Mouse (Mus musculus) midbrain, postnatal 0 days (tissue): ENCODE results near the gene Susd6. TPM values are rescaled to one million over a fixed set of nuclear protein-coding genes. Genes with fewer than 3 reads are reported as not detected.

Source experiments
- ATAC-seq: fragments of 200-750 bp; cut with Nextera tagmentation; 2 replicates; pipeline ENCODE4 v1.8.0; 2017; ENCODE audit warnings: moderate number of reproducible peaks, mild to moderate bottlenecking, moderate TSS enrichment, moderate library complexity; ENCODE audit not compliant: low FRiP score
- DNase-seq: peaks from one replicate; pipeline ENCODE4 v3.0.0-alpha.2; 2015; ENCODE audit warnings: low spot score
- H3K27ac ChIP-seq: fragments of 300-500 bp; sonication (generic); 2 replicates; pipeline ENCODE4 v1.5.1; 2014; ENCODE audit warnings: low read depth, mild to moderate bottlenecking, low read length, mixed read lengths
- H3K27me3 ChIP-seq: fragments of 300-500 bp; sonication (generic); 2 replicates; pipeline ENCODE4 v1.6.1; 2014; ENCODE audit warnings: low read length, control low read depth, mixed read lengths; ENCODE audit not compliant: insufficient read depth
- H3K36me3 ChIP-seq: fragments of 300-500 bp; sonication (generic); 2 replicates; pipeline ENCODE4 v1.6.1; 2014; ENCODE audit warnings: low read length, control low read depth, mixed read lengths; ENCODE audit not compliant: insufficient read depth
- H3K4me1 ChIP-seq: fragments of 300-500 bp; sonication (generic); 2 replicates; pipeline ENCODE4 v1.6.1; 2014; ENCODE audit warnings: mild to moderate bottlenecking, control low read depth, antibody characterized with exemption, low read length, mixed read lengths; ENCODE audit not compliant: insufficient read depth
- H3K4me2 ChIP-seq: fragments of 300-500 bp; sonication (generic); 2 replicates; pipeline ENCODE4 v1.6.1; 2014; ENCODE audit warnings: low read depth, mild to moderate bottlenecking, low read length, mixed read lengths; ENCODE audit not compliant: poor library complexity, severe bottlenecking
- H3K4me3 ChIP-seq: fragments of 300-500 bp; sonication (generic); 2 replicates; pipeline ENCODE4 v1.5.1; 2014; ENCODE audit warnings: low read depth, mild to moderate bottlenecking, low read length, moderate library complexity
- H3K9ac ChIP-seq: fragments of 300-500 bp; sonication (generic); replicated peaks from 2 replicates; pipeline ENCODE4 v1.6.1; 2014; ENCODE audit warnings: mild to moderate bottlenecking, low read length, moderate library complexity, mixed read lengths; ENCODE audit not compliant: poor library complexity, severe bottlenecking
- H3K9me3 ChIP-seq: fragments of 300-500 bp; sonication (generic); 2 replicates; pipeline ENCODE4 v1.6.1; 2016; ENCODE audit warnings: low read length, control low read depth
- CTCF ChIP-seq: IDR thresholded peaks from 2 replicates; pipeline ENCODE4 v1.5.1; 2016; ENCODE audit warnings: antibody characterized with exemption, mild to moderate bottlenecking
- WGBS: fragments of 180-500 bp; shearing (Covaris S2); extraction: QIAGEN DNeasy Blood & Tissue Kit; methylation state at CpG from one replicate; pipeline ENCODE4 v1.1.7; 2014; 5-methylcytosine and 5-hydroxymethylcytosine counted together
- polyA plus RNA-seq: library from polyadenylated mRNA; unstranded; fragments of >200 nt; fragmentation: Nextera tagmentation; extraction: Ambion mirVana; gene quantifications from 2 replicates; pipeline ENCODE4 v1.2.1, GENCODE M21; 2015
- total RNA-seq: library from RNA; depleted of rRNA; stranded (reverse); fragments of >200 nt; gene quantifications from 2 replicates; pipeline ENCODE4 v1.2.3, GENCODE M21; 2014; rRNA removed

Gene Susd6
- total RNA-seq (17.3 and 22.5 TPM in 2 replicates), polyA plus RNA-seq (6.4 and 7.4 TPM in 2 replicates)

DNA sequence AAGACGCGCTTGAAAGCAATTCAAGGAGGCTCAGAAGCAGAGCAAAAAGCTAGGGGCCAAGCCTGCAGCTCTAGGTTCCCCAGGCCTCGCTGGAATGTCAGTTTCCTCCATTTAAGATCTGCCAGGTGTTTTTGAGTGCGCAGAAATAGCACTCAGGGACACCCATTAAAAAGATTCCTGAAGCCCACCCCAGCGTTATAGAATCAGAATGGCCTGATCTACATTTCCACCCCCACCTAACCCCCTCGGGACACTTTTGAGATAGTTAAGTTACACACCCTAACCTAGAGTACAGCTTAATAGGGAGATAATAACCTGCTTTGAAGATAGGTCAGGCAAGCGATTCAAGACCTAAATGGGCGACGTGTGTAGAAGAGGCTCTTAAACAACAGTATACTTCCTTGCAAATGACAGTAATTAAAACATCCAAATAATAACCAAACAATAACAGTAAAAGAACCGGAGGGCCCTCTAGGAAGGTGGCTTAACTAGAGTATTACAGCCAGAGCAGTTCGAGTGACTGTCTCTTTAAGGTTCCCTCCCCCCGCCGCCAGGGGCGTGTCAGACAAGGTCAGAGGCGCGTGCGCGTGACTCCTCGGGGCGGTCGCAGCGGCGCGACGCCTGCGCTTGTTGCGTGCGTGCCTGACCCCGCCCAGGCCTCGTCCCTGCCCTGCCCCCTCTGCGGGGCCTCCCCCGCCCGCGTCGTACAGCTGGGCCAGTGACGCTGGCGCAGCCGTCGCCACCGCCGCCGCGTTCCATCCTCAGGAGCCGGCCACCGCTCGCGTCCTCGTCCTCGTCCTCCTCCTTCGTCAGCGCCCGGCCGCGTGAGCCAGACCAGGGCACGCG lies at the start of gene Susd6:
Susd6 (plus strand) TSS at position 662 of the 846 bp plus-strand sequence.
- 3% methylated on average over 42 of the region's 56 CpGs for WGBS
- Histone ChIP-seq H3K4me2 (peak within 1 kb of the TSS; percentile 71), H3K4me3 (peak within 1 kb of the TSS; percentile 93), H3K27me3 (no peaks in the 10 kb centered on the region), H3K36me3 (no peaks in the 10 kb centered on the region), H3K9me3 (no peaks in the 10 kb centered on the region), H3K27ac (peak within 1 kb of the TSS; percentile 93), H3K9ac (peak within 1 kb of the TSS; percentile 84), H3K4me1 (peaks cover 6% of the 10 kb centered on the region)
- TF ChIP-seq CTCF = peak; percentile 59
- ATAC-seq (peak; percentile 98), DNase-seq (peak; percentile 99)

DNA sequence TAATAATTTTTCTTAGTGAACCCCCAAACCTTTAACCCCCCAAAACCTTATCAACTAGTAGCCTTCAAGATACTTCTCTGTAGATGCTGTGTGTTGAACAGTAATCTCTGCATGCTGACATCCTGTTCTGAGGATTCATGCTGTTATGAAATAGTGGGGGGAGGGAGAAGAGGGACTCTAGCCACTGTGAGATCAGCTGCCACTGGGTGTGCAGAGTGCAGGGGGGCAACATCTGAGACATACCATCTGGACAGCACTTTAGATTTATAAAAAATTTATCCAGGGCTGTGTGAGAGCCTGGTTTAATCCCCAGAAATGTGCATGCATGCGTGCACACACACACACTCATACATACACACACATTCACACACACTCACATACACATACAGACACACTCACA lies 45.7 kb upstream of the Susd6 start:
- H3K9me3 ChIP-seq = no peaks in the 10 kb centered on the region
- ATAC-seq (no peak), DNase-seq (no peak)
- 93% methylated on average over 1 of the region's 1 CpGs for WGBS
- H3K27me3 ChIP-seq = no peaks in the 10 kb centered on the region
- H3K9ac ChIP-seq = no peak overlapping the region
- no peak overlapping the region for H3K27ac ChIP-seq
- H3K4me2 ChIP-seq = no peak overlapping the region
- H3K4me3 ChIP-seq = no peak overlapping the region
- no peaks in the 10 kb centered on the region for H3K36me3 ChIP-seq
- TF ChIP-seq CTCF = no peak
- no peaks in the 10 kb centered on the region; the same call in 1 of the 2 replicates for H3K4me1 ChIP-seq

DNA sequence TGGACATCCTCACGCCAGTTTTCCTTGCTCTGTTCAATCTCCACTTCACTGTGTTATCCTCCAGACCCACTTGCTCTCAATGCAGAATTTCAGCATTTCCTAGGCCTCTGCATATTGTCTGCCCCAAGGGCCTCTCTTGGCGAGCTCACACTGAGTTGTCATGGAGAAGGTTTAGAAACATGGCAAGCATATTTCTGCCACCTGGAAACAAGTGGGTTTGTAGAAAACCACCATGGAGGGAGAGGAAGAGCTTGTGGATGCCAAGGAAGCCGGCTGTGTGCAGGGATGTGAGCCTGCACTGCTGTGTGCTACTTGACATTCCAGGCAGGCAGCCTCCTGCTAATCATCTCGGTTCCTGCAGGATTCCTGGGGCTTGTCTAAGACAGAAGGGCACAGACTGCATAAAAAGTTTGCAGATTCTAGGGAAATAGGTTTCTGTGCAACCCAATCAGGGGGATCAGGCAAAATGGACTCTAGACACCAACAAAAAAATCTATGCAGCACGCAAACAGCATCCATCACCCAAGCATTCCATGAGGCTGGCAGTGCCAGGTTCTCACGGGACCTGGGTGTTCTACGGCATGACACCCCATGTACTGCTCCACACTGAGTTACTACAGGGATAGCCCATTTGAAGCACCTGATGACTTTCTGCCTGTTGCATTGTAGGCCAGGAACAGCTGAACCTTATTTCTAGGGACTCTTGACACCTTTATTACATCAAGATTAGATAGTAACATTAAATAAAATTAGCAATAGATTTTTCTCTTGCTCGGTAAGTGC lies 44.1 kb upstream of the Susd6 start:
- no peak overlapping the region for H3K4me3 ChIP-seq
- TF ChIP-seq CTCF = no peak
- H3K27me3 ChIP-seq = no peaks in the 10 kb centered on the region
- peak overlapping the region; percentile 72 for H3K27ac ChIP-seq
- ATAC-seq = peak; percentile 68
- H3K9ac ChIP-seq = no peak overlapping the region
- H3K4me2 ChIP-seq = no peak overlapping the region
- 39% methylated on average over 8 of the region's 8 CpGs for WGBS
- H3K36me3 ChIP-seq = no peaks in the 10 kb centered on the region
- peak; percentile 82 for DNase-seq
- H3K9me3 ChIP-seq = no peaks in the 10 kb centered on the region
- H3K4me1 ChIP-seq = no peaks in the 10 kb centered on the region; the same call in 1 of the 2 replicates

DNA sequence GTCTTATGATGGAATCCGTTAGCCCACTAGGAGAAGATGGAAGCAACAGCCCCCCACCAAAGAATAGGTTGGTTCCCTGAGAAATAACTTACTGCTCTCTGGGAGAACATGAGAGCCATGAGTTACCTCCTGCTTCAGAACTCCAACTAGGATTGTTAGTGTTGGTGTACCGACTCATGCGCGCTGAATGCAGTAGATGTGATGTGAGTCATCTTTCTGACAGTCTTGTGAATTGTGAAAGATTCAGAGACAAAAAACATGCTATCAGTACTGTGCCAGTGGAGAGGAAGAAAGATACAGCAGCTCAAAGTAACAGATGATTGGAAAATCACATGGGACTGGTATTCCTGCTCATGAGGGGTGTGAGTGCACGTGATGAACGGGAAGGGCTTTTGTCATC lies 38.8 kb upstream of the Susd6 start:
- Histone ChIP-seq H3K36me3 (peaks cover 14% of the 10 kb centered on the region), H3K27ac (no peak overlapping the region), H3K4me2 (no peak overlapping the region), H3K9ac (no peak overlapping the region), H3K4me3 (no peak overlapping the region), H3K9me3 (no peaks in the 10 kb centered on the region), H3K4me1 (no peaks in the 10 kb centered on the region), H3K27me3 (no peaks in the 10 kb centered on the region)
- 95% methylated on average over 6 of the region's 6 CpGs for WGBS
- ATAC-seq (no peak), DNase-seq (no peak)
- TF ChIP-seq CTCF = no peak

DNA sequence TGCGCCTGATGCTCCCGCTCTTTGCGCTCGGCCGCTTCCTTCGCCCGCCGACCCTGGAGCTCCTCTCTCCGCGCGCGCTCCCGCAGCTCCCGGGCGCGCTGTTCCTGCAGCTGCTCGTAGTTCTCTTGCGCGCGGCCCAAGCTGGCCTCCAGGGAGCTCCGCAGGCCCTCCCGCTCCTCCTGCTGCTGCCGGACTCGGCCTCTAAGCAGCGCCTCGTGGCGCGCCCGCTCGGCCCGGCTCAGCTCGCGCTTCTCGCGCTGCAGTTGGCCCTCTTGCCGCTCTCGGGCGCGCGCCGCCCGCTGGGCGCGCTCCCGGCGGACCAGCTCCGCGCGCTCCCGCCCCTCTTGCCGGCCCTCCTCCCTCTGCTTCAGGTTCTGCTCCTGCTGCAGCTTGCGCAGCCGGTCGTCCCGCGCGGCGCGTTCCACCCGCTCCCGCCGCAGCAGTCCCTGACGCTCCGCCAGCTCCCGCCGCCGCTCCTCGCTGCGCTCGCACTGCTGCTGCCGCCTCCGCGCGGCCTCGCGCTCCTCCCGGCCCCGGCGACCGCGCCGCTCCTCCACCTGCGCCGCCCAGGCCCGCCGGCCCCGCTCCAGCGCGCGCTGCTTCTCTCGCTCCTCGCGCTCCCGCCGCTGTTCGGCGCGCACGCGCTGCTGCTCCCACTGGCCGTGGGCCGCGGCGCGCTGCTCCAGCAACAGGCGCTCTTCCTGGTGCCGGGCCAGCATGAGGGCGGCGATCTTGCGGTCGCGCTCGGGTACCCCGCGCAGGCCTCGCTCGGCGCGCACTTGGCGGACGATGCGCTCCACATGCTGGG lies 32.4 kb upstream of the Susd6 start:
- Histone ChIP-seq H3K9ac (no peak overlapping the region), H3K4me3 (peak overlapping the region; percentile 22), H3K36me3 (peaks cover 35% of the 10 kb centered on the region), H3K27ac (no peak overlapping the region), H3K4me1 (peaks cover 8% of the 10 kb centered on the region), H3K27me3 (no peaks in the 10 kb centered on the region), H3K9me3 (peaks cover 18% of the 10 kb centered on the region; the same call in 1 of the 2 replicates), H3K4me2 (peak overlapping the region; percentile 78)
- WGBS = 47% methylated on average over 112 of the region's 122 CpGs
- DNase-seq (peak; percentile 74), ATAC-seq (0 out of 2 replicates have a peak, but pooled peaks have one; percentile 6)
- no peak for TF ChIP-seq CTCF
